Mouse (Mus musculus): ENCODE data around the gene Gpr84. TPM values are rescaled to one million over a fixed set of nuclear protein-coding genes. Genes with fewer than 3 reads are reported as not detected.

The Gpr84 gene
- 0.75 and 0.78 TPM in 2 replicates for polyA plus RNA-seq (2016; fragmentation: Nextera tagmentation; extraction: Ambion mirVana)

DNA sequence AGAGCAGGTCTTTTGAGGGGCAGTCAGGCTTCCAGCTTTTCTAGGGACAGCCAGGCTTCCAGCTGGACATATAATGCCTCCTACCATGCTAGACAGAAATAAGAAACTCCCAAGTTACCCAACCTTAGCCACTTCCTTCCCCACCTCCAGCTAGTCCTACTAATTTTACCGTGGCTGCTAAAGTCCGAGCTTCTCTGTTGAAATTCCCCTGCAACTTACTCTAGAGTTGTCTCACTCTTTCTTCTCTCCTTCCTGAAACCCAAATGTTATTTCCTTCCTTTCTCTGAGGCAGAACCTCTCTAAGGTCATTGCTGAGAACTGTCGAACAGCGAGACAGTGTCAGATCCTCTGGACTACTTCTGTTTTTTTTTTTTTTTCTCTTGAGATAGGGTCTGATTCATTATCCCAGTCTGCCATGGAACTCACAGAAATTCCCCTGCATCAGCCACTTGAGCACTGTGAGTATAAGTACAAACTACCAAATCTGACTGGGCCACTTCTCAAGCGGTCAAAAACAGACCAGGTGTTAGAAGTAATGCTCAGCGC, at the start of gene Gpr84:
TSS of gene Gpr84 (minus strand) at position 248 of the 546 bp plus-strand sequence.
- H3K27ac ChIP-seq = no peak within 1 kb of the TSS
- H3K9ac ChIP-seq = no peak within 1 kb of the TSS
- H3K36me3 ChIP-seq = peaks cover 6% of the 10 kb centered on the region
- H3K9me3 ChIP-seq (replicated peaks) = no peaks in the 10 kb centered on the region
- no peak for ATAC-seq
- H3K4me2 ChIP-seq = no peak within 1 kb of the TSS
- no peak within 1 kb of the TSS for H3K4me3 ChIP-seq
- H3K4me1 ChIP-seq = peaks cover 69% of the 10 kb centered on the region
- WGBS (ENCODE audit: insufficient replicate concordance) = 19% methylated on average over 6 of the region's 6 CpGs
- H3K27me3 ChIP-seq (replicated peaks) = peaks cover 30% of the 10 kb centered on the region

DNA sequence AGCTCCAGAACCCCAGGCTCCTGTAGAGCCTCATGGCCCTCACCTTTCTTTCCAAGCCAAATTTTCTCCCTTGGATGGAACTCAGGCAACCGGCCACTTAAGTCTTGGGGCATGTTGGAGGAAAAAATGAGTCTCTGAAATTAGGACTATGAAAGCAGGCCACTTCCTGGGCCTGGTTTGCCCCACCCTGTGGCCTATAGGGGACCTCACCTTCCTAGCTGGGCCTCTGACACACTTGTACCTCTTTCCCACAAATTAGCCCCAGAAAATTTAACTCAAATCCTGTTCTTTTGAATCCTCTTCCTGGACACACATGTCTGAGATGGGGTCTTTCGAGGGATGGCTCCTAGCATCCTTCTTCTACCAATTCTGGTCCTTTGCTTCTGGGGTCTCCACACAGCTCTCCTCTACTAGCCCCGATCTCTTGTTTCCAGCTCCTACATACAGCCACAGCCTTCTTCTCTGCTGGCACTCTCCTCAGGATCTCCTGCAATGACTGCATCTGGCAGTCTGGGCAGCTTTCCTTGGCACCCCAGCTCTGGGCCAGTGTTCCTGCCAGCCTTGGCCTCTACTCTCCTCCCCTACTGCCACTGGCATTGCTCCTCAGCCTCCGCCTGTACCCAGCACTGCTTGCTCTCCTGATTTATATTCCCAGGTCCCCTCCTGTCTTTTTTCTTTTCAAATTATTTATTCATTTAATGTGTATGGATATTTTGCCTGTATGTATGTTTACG, 49.6 kb upstream of the Gpr84 start:
- WGBS (ENCODE audit: insufficient replicate concordance) = 78% methylated on average over 5 of the region's 5 CpGs
- H3K27ac ChIP-seq = no peak overlapping the region; the same call in 1 of the 2 replicates
- no peak for ATAC-seq

DNA sequence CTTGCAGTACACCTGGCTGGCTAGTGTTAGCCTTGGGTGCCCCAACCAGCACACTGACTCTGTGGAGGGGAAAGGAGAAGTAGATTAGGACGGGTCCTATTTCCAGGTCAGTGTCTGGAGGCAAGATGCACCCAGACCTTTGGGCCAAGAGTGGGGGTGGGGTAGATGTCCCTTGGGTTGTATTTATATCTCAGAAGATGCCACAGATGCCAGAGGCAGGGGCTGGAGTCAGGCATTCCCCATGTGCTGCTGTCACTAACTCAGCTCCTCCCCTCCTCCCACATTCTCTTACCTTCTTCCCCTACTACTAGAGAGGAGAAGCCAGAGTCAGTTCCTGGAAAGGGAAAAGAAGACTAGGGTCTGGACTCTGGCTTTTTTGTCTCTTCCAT, 48.7 kb upstream of the Gpr84 start:
- no peaks in the 10 kb centered on the region for H3K9me3 ChIP-seq (replicated peaks)
- no peak for ATAC-seq
- H3K9ac ChIP-seq = no peak overlapping the region
- H3K36me3 ChIP-seq = peaks cover 49% of the 10 kb centered on the region
- H3K4me1 ChIP-seq = peaks cover 65% of the 10 kb centered on the region
- WGBS (ENCODE audit: insufficient replicate concordance) = 35% methylated on average over 1 of the region's 1 CpGs
- H3K4me3 ChIP-seq = no peak overlapping the region
- peak overlapping the region; percentile 69 for H3K27ac ChIP-seq
- H3K4me2 ChIP-seq = no peak overlapping the region
- H3K27me3 ChIP-seq (replicated peaks) = no peaks in the 10 kb centered on the region

More for the DNA sequence above, 49.6 kb upstream of the Gpr84 start:
- Histone ChIP-seq H3K27me3 (replicated peaks) (no peaks in the 10 kb centered on the region), H3K4me3 (no peak overlapping the region), H3K9ac (no peak overlapping the region), H3K9me3 (replicated peaks) (no peaks in the 10 kb centered on the region), H3K36me3 (peaks cover 39% of the 10 kb centered on the region), H3K4me1 (peaks cover 74% of the 10 kb centered on the region), H3K4me2 (no peak overlapping the region)

DNA sequence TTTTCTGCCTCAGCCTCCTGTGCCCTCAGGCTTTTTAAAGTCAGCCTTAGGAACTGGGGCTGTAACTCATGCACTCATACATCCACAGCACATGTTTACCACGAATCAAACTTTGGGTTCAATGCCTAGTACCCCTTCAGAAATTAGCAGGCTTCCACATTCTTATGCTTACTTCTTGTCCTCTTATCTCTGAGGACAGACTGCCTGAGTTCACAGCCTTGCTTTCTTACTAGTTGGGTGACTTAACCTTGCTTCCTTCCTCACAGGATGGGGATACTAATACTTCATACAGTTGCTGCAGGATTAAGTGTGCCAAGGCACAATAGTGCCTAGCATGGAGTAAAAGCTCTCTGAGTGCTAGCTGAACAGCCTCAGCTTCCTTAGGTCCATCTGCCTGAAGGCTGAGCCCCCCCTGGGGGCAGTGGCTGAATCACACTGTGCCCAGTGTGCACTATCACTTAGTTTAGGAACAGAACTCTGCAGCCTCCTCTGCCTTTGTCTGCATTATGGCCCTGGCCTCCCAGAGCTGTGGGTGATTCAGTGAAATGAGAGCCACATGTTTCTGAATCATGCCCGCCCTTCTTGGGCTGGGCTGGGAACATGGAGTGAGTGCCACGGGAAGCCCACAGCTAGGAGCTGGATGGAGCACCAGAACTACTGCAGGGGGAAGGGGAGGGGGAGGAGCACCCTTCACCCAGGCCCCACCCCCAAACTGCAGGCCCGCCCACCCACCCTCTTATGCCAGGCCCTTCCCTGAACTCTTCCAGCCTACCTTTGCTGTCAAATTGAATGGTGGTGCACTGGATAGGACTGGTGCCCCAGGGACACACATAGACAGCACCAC, 48.1 kb upstream of the Gpr84 start:
- Histone ChIP-seq H3K4me2 (no peak overlapping the region), H3K9ac (no peak overlapping the region)
- 25% methylated on average over 4 of the region's 4 CpGs for WGBS (ENCODE audit: insufficient replicate concordance)

DNA sequence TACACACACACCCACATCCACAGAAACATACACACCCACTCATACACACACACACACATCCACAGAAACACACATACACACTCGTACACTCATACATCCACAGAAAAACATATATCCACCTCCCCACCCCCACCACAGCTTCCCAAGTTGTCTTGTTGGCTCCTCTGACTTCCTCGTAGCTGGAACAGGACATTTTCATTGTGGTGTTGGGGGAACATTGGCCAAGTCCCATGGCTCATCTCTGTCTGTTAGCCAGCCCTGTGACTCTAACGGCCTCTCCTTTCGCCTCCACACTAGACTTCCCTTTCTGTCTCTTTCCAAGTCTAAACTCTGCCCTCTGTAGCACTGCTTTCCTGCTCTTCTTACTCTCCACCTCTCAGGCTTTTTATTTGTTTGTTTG, 47.4 kb upstream of the Gpr84 start:
- WGBS (ENCODE audit: insufficient replicate concordance) = 71% methylated on average over 4 of the region's 4 CpGs
- H3K9ac ChIP-seq = no peak overlapping the region
- ATAC-seq = no peak
- H3K4me1 ChIP-seq = peaks cover 52% of the 10 kb centered on the region
- no peaks in the 10 kb centered on the region for H3K9me3 ChIP-seq (replicated peaks)
- H3K27ac ChIP-seq = 0 out of 2 replicates have a peak overlapping the region, but pooled peaks have one; percentile 2
- no peaks in the 10 kb centered on the region for H3K27me3 ChIP-seq (replicated peaks)
- H3K4me3 ChIP-seq = no peak overlapping the region
- peaks cover 55% of the 10 kb centered on the region for H3K36me3 ChIP-seq
- H3K4me2 ChIP-seq = no peak overlapping the region

More for the DNA sequence above, 48.1 kb upstream of the Gpr84 start:
- Histone ChIP-seq H3K27ac (peak overlapping the region; percentile 69), H3K27me3 (replicated peaks) (no peaks in the 10 kb centered on the region), H3K4me3 (no peak overlapping the region), H3K4me1 (peaks cover 59% of the 10 kb centered on the region), H3K36me3 (peaks cover 52% of the 10 kb centered on the region), H3K9me3 (replicated peaks) (no peaks in the 10 kb centered on the region)
- peak; percentile 17; the same call in 1 of the 2 replicates for ATAC-seq

DNA sequence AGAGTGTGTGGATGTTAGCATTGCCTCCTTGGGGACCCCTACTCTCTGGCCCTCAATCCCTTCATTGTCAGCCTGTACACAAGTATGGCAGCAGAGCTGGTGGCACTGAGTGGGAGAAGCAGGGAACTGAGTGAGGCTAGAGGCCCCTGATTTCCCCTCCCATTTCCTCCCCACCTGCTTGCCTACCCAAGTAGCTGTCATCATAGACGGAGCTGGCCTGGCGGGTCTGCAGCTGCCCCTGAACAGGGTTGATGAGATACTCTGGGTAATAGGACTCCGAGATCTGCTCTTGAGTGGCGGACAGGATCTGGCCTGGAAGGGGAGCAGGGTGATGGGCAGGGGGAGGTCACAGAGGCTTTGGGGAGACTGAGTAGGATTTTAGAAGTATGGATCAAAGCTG, 45.7 kb upstream of the Gpr84 start:
- Histone ChIP-seq H3K9ac (no peak overlapping the region), H3K4me1 (peaks cover 37% of the 10 kb centered on the region), H3K4me3 (no peak overlapping the region), H3K4me2 (no peak overlapping the region), H3K9me3 (replicated peaks) (no peaks in the 10 kb centered on the region), H3K27me3 (replicated peaks) (no peaks in the 10 kb centered on the region), H3K27ac (no peak overlapping the region), H3K36me3 (peaks cover 68% of the 10 kb centered on the region)
- 64% methylated on average over 4 of the region's 4 CpGs for WGBS (ENCODE audit: insufficient replicate concordance)
- ATAC-seq = no peak

DNA sequence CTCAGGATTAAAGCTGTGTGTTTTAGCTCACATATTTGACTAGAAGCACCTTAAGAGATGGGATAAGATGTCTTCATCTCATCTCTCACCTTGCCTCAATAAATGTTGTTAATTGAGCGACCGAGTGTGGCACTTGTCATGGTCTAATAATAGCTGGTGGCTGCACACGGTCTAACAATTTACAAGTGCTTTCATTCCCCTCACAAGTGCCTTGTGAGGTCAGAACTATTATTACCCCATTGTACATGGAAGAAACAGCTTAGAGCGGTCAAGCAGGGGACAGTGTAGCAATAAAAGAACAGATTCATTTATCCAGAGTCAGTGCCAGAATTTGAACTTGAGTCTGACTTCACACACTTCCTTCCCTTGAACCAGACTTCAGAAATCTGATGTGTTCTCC, 45.0 kb upstream of the Gpr84 start:
- Histone ChIP-seq H3K4me1 (peaks cover 33% of the 10 kb centered on the region), H3K9ac (no peak overlapping the region), H3K27me3 (replicated peaks) (no peaks in the 10 kb centered on the region), H3K27ac (no peak overlapping the region), H3K9me3 (replicated peaks) (no peaks in the 10 kb centered on the region), H3K4me2 (no peak overlapping the region), H3K36me3 (peaks cover 75% of the 10 kb centered on the region), H3K4me3 (no peak overlapping the region)
- ATAC-seq = no peak
- WGBS (ENCODE audit: insufficient replicate concordance) = 78% methylated on average over 4 of the region's 4 CpGs

DNA sequence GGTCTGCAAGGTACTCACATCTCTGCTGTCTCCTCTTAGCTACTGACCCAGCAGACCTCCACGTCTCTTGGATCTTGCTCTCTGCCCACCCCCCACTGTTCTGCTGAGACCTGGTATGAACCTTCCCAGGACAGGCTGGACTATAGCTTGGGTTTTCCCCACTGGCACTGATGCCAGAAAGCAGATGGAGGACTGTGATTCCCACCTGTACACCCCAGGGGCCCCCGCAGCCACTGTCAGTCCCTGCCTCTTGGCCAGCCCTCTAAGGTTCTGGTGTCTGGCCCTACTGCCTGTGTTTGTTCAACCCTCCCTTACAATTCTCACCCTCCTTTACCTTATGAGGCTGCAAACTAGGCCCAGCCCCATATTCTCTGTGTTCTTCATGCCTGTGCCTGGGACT, 44.3 kb upstream of the Gpr84 start:
- Histone ChIP-seq H3K27me3 (replicated peaks) (no peaks in the 10 kb centered on the region), H3K4me3 (no peak overlapping the region), H3K27ac (no peak overlapping the region), H3K36me3 (peaks cover 83% of the 10 kb centered on the region), H3K9me3 (replicated peaks) (no peaks in the 10 kb centered on the region), H3K9ac (no peak overlapping the region), H3K4me1 (peaks cover 26% of the 10 kb centered on the region), H3K4me2 (no peak overlapping the region)
- 87% methylated on average over 2 of the region's 2 CpGs for WGBS (ENCODE audit: insufficient replicate concordance)
- no peak for ATAC-seq

DNA sequence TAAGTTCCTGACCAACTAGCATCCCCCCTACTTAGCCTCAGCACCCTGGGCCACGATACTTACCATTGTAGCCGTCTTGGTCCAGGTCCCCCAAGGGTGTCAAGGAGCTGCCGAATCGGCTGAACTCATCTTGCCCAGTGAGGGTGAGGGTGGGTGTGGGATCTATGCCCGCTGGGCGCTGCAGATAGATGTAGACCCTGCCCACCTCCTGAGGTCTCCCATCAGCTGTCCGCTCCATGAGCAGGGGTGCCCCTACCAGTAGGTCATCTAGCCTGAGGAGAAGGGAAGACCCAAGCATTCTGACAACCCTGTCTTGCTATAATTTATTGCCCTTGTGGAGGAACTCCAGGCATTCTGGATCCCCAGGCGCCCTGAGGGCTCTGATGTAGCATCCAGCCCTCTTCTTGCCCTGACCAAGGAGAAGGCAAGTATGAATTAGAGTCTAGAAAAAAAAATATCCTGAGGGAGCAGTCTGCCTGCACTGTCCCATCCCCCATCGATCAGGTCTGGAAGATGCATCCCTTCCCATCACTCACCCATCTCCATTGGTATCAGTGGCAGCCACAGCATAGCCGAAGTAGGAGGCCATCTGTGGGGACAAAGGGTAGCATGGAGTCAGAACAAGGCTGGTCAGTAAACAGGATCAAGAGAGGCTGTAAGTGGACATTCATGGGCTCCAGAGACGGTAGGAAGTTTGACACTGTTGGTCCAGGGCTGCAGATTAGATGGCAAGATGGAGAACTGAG, 43.3 kb upstream of the Gpr84 start:
- 81% methylated on average over 11 of the region's 11 CpGs for WGBS (ENCODE audit: insufficient replicate concordance)
- peaks cover 16% of the 10 kb centered on the region for H3K4me1 ChIP-seq

DNA sequence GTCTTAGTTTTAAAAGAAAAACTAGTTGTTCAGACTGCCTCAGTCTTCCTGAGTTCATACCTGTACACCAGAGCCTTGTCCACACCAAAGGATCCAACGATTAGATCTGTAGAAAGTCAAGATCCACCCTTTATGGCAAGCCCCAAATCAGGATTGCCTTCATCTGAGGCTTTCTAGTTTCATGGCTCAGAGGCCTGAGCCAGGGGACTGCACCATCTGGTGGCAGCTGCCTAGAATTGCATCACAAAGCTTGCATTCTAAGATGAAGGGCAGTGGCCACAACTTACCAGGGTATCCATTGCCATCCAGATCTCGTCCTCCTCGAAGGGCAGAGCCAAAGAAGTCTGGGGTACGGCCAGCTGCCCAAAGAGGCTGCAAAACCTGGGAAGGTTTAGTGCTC, 42.4 kb upstream of the Gpr84 start:
- WGBS (ENCODE audit: insufficient replicate concordance) = 39% methylated on average over 4 of the region's 4 CpGs
- H3K9me3 ChIP-seq (replicated peaks) = no peaks in the 10 kb centered on the region
- H3K27ac ChIP-seq = no peak overlapping the region
- H3K9ac ChIP-seq = no peak overlapping the region
- no peaks in the 10 kb centered on the region for H3K27me3 ChIP-seq (replicated peaks)
- H3K4me1 ChIP-seq = peaks cover 7% of the 10 kb centered on the region
- H3K4me3 ChIP-seq = no peak overlapping the region
- peaks cover 91% of the 10 kb centered on the region for H3K36me3 ChIP-seq
- H3K4me2 ChIP-seq = no peak overlapping the region
- no peak for ATAC-seq

More for the DNA sequence above, 43.3 kb upstream of the Gpr84 start:
- H3K27me3 ChIP-seq (replicated peaks) = no peaks in the 10 kb centered on the region
- no peak for ATAC-seq
- H3K27ac ChIP-seq = no peak overlapping the region
- no peaks in the 10 kb centered on the region for H3K9me3 ChIP-seq (replicated peaks)
- peaks cover 91% of the 10 kb centered on the region for H3K36me3 ChIP-seq
- no peak overlapping the region for H3K4me2 ChIP-seq
- no peak overlapping the region for H3K9ac ChIP-seq
- no peak overlapping the region for H3K4me3 ChIP-seq

DNA sequence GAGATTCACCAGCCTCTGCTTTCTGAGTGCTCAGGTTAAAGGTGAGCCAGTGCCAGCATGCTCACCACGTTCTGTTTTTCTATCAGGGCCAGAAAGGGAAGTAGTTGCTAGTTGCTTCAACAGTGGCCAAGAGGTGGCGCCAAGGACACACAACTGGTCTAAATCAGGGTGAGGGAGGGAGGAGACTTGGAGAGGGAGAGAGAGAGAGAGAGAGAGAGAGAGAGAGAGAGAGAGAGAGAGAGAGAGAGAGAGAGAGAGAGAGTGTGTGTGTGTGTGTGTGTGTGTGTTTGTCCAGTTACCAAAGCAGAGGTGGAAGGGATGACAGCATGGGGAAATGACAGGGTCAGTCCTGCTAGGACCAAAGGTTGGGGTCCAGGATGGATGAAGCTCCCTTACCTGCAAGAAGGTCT, 36.9 kb upstream of the Gpr84 start:
- no peak for ATAC-seq
- H3K4me3 ChIP-seq = no peak overlapping the region
- no peaks in the 10 kb centered on the region for H3K9me3 ChIP-seq (replicated peaks)
- no peak overlapping the region for H3K27ac ChIP-seq
- 3% methylated on average over 2 of the region's 2 CpGs for WGBS (ENCODE audit: insufficient replicate concordance)
- H3K27me3 ChIP-seq (replicated peaks) = no peaks in the 10 kb centered on the region
- H3K9ac ChIP-seq = no peak overlapping the region
- peaks cover 85% of the 10 kb centered on the region for H3K36me3 ChIP-seq
- H3K4me2 ChIP-seq = no peak overlapping the region
- 0 out of 2 replicates have a peak, but pooled peaks cover 6% of the 10 kb centered on the region for H3K4me1 ChIP-seq
